Mouse (Mus musculus): Measurements from ENCODE around the gene Eif2b3. TPM values are rescaled to one million over a fixed set of nuclear protein-coding genes. Genes with fewer than 3 reads are reported as not detected.

Eif2b3 gene
- 22.6 TPM in 2 replicates for polyA plus RNA-seq (2012; ENCODE audit: insufficient read depth, insufficient read length, missing spikeins)

DNA sequence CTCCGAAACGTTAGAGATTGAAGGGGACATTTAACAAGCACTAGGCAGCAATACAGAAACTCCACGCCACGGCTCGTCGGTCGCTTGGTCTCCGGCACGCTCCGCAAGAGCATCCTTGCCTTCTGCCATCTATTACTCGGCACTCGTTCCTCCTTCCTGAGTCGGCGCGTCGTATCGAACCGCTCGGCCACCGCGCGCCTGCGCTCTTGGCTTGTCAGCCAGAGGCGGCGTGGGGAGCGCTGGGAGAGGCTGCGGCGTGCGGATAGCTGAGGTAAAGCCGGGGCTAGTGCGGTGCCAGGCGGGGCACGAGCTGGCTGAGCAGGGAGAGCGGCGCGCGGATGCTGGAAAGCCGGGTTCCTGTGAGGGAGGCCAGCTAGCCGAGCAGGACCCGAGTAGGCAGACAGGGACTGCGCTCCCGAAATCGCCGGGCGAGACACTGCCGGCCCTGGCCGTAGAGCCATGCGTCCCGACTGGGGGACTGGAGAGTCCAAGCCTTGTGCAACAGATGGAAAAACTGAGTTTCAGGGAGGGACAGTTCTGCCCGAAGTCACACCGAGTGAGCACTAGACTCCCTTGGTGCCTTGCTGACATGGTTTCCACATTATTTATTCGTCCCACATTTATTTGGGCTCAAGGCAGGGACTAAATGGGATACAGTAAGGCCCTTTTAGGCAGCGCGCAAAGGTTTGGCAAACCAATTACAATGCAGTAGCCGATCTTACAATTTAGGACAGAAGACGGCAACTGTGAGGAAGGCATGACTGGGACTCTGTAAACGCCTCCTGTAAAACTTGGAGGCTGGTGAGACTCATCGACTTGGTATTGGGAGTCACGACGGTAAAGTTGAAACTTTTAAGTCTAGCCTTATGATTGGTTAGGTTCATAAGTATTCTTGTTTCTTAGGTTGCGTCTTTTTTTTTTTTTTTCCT lies at the start of gene Eif2b3:
Gene Eif2b3, plus strand, starts transcription at position 197 of the 929 bp plus-strand sequence.
- Histone ChIP-seq H3K27ac (replicated peaks; ENCODE audit: low read depth, low read length) (peak within 1 kb of the TSS; percentile 56), H3K4me1 (ENCODE audit: control insufficient read depth, insufficient read depth, insufficient read length, low read length) (no peaks in the 10 kb centered on the region), H3K4me3 (ENCODE audit: insufficient read depth, low read depth, low read length) (peak within 1 kb of the TSS; percentile 92)

GRCm38 (mm10) chr4:116976503-116976902 lies 42.7 kb upstream of the Eif2b3 start:
- Histone ChIP-seq H3K27ac (replicated peaks; ENCODE audit: low read depth, low read length) (no peak overlapping the region), H3K4me1 (ENCODE audit: control insufficient read depth, insufficient read depth, insufficient read length, low read length) (no peaks in the 10 kb centered on the region), H3K4me3 (ENCODE audit: insufficient read depth, low read depth, low read length) (no peak overlapping the region)

DNA sequence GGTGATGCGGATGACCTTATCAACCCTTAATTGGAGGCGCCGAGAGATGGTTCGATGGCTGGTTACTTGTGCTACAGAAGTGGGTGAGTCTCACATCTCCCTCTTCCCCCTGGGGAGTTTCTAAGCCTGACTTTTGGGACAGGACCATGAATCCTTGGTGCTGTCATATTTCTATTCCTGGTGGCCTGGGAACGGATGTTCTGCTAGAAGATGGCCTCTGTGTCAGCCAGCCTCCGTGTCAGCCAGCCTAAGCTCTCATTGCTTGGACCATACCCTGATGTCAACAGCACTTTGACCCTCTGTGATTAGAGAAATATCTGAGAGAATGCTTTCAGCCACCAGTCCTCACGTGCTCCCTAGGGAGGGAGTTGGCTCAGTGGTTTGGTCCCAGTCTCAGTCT lies 33.5 kb upstream of the Eif2b3 start:
- Histone ChIP-seq H3K4me1 (ENCODE audit: control insufficient read depth, insufficient read depth, insufficient read length, low read length) (no peaks in the 10 kb centered on the region), H3K27ac (replicated peaks; ENCODE audit: low read depth, low read length) (no peak overlapping the region), H3K4me3 (ENCODE audit: insufficient read depth, low read depth, low read length) (no peak overlapping the region)

- Histone ChIP-seq H3K27ac (replicated peaks; ENCODE audit: low read depth, low read length) (no peak overlapping the region), H3K4me3 (ENCODE audit: insufficient read depth, low read depth, low read length) (no peak overlapping the region), H3K4me1 (ENCODE audit: control insufficient read depth, insufficient read depth, insufficient read length, low read length) (no peaks in the 10 kb centered on the region)
Measured at GRCm38 (mm10) chr4:116986400-116987121, 32.6 kb upstream of the Eif2b3 start.

GRCm38 (mm10) chr4:116987122-116987456 lies 32.1 kb upstream of the Eif2b3 start:
- no peak overlapping the region for H3K27ac ChIP-seq (replicated peaks; ENCODE audit: low read depth, low read length)
- no peak overlapping the region for H3K4me3 ChIP-seq (ENCODE audit: insufficient read depth, low read depth, low read length)
- H3K4me1 ChIP-seq (ENCODE audit: control insufficient read depth, insufficient read depth, insufficient read length, low read length), result no peaks in the 10 kb centered on the region

GRCm38 (mm10) chr4:116989731-116990130 lies 29.5 kb upstream of the Eif2b3 start:
- Histone ChIP-seq H3K27ac (replicated peaks; ENCODE audit: low read depth, low read length) (no peak overlapping the region), H3K4me3 (ENCODE audit: insufficient read depth, low read depth, low read length) (no peak overlapping the region), H3K4me1 (ENCODE audit: control insufficient read depth, insufficient read depth, insufficient read length, low read length) (no peaks in the 10 kb centered on the region)

GRCm38 (mm10) chr4:116991366-116991765 lies 27.8 kb upstream of the Eif2b3 start:
- Histone ChIP-seq H3K4me1 (ENCODE audit: control insufficient read depth, insufficient read depth, insufficient read length, low read length) (peaks cover 4% of the 10 kb centered on the region; the same call in 1 of the 2 replicates), H3K27ac (replicated peaks; ENCODE audit: low read depth, low read length) (no peak overlapping the region), H3K4me3 (ENCODE audit: insufficient read depth, low read depth, low read length) (no peak overlapping the region)

- no peak within 1 kb of the TSS; the same call in 1 of the 2 replicates for H3K27ac ChIP-seq (replicated peaks; ENCODE audit: low read depth, low read length)
- peaks cover 4% of the 10 kb centered on the region; the same call in 1 of the 2 replicates for H3K4me1 ChIP-seq (ENCODE audit: control insufficient read depth, insufficient read depth, insufficient read length, low read length)
- H3K4me3 ChIP-seq (ENCODE audit: insufficient read depth, low read depth, low read length), result peak within 1 kb of the TSS; percentile 89
Measured at GRCm38 (mm10) chr4:116993672-116994621, 25.3 kb upstream of the Eif2b3 start, which contains the start of gene Urod. TSS of gene Urod (minus strand) at chr4:116994413.

GRCm38 (mm10) chr4:116995131-116995797 lies 23.9 kb upstream of the Eif2b3 start, which contains the start of gene Hectd3:
TSS of gene Hectd3 (plus strand) at chr4:116995317.
- no peak within 1 kb of the TSS; the same call in 1 of the 2 replicates for H3K27ac ChIP-seq (replicated peaks; ENCODE audit: low read depth, low read length)

GRCm38 (mm10) chr4:116995798-116996135 lies 23.4 kb upstream of the Eif2b3 start:
- Histone ChIP-seq H3K4me3 (ENCODE audit: insufficient read depth, low read depth, low read length) (peak overlapping the region; percentile 89), H3K4me1 (ENCODE audit: control insufficient read depth, insufficient read depth, insufficient read length, low read length) (peaks cover 4% of the 10 kb centered on the region; the same call in 1 of the 2 replicates), H3K27ac (replicated peaks; ENCODE audit: low read depth, low read length) (no peak overlapping the region)

More at GRCm38 (mm10) chr4:116995131-116995797, 23.9 kb upstream of the Eif2b3 start, which contains the start of gene Hectd3:
- Histone ChIP-seq H3K4me1 (ENCODE audit: control insufficient read depth, insufficient read depth, insufficient read length, low read length) (peaks cover 4% of the 10 kb centered on the region; the same call in 1 of the 2 replicates), H3K4me3 (ENCODE audit: insufficient read depth, low read depth, low read length) (peak within 1 kb of the TSS; percentile 89)

- no peak overlapping the region for H3K4me3 ChIP-seq (ENCODE audit: insufficient read depth, low read depth, low read length)
- no peak overlapping the region for H3K27ac ChIP-seq (replicated peaks; ENCODE audit: low read depth, low read length)
- peaks cover 4% of the 10 kb centered on the region; the same call in 1 of the 2 replicates for H3K4me1 ChIP-seq (ENCODE audit: control insufficient read depth, insufficient read depth, insufficient read length, low read length)
Measured at GRCm38 (mm10) chr4:116999513-117000154, 19.6 kb upstream of the Eif2b3 start.

DNA sequence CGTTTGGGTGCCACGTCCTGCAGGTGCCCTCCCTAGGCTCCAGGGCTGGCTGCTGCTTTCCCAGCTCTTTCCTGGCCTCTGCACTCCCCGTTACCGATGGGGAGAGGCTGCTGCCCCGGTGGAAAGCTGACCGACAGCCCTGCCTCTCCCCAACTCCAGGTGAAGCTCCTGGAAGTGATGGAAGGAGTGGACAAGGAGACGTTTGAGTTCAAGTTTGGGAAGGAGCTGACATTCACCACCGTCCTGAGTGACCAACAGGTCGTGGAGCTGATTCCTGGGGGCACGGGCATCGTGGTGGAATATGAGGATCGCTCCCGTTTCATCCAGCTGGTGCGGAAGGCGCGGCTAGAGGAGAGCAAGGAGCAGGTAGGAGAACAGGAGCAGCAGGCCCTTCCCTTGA lies 17.2 kb upstream of the Eif2b3 start:
- H3K4me1 ChIP-seq (ENCODE audit: control insufficient read depth, insufficient read depth, insufficient read length, low read length), result no peaks in the 10 kb centered on the region
- no peak overlapping the region for H3K4me3 ChIP-seq (ENCODE audit: insufficient read depth, low read depth, low read length)
- no peak overlapping the region for H3K27ac ChIP-seq (replicated peaks; ENCODE audit: low read depth, low read length)

DNA sequence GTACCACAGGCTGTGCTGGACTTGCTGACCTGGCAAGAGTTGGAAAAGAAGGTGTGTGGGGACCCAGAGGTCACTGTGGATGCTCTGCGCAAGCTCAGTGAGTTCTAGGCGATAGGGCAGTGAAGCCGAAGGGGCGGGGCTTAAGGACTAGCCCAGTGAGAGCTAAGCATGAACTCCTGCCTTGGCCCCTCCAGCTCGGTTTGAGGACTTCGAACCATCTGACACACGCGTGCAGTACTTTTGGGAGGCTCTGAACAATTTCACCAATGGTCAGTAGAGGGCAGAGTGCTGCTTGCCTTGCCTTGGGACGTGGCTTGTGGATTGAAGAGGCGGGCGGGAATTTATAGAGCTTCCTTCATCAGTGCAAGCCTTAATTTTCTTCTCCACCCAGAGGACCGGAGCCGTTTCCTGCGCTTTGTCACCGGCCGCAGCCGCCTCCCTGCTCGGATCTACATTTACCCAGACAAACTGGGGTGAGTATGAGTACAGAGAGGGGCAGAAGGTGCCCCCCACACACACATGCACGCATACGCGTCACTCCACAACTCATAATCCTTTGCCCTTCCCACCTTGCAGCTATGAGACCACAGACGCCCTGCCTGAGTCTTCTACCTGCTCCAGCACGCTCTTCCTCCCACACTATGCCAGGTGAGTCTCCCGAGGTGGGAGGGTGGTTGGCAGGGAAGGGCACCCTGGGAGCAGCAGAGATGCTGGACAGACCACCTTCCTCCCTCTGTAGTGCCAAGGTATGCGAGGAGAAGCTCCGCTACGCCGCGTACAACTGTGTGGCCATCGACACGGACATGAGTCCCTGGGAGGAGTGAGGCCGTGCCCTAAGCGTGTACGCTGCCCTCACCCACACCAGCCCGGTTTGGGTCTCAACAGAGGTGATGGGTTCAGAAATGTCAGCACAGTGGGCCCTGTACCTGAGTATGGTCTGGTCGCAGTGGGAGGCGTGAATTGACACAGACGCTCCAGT lies 16.4 kb upstream of the Eif2b3 start:
- Histone ChIP-seq H3K4me3 (ENCODE audit: insufficient read depth, low read depth, low read length) (no peak overlapping the region), H3K27ac (replicated peaks; ENCODE audit: low read depth, low read length) (no peak overlapping the region), H3K4me1 (ENCODE audit: control insufficient read depth, insufficient read depth, insufficient read length, low read length) (no peaks in the 10 kb centered on the region)
